Mouse (Mus musculus) megakaryocyte, embryonic 14.5 days (primary cell): ENCODE results near the gene Ankfn1.

ENCODE experiments used
- FLI1 ChIP-seq: IDR thresholded peaks from 2 replicates; pipeline ENCODE4 v1.6.1; 2012; ENCODE audit warnings: low read length, inconsistent platforms, mixed read lengths
- GATA1 ChIP-seq: IDR thresholded peaks from 3 replicates; pipeline ENCODE4 v1.6.1; 2012; ENCODE audit warnings: mixed read lengths, low read length, inconsistent platforms, borderline replicate concordance

DNA sequence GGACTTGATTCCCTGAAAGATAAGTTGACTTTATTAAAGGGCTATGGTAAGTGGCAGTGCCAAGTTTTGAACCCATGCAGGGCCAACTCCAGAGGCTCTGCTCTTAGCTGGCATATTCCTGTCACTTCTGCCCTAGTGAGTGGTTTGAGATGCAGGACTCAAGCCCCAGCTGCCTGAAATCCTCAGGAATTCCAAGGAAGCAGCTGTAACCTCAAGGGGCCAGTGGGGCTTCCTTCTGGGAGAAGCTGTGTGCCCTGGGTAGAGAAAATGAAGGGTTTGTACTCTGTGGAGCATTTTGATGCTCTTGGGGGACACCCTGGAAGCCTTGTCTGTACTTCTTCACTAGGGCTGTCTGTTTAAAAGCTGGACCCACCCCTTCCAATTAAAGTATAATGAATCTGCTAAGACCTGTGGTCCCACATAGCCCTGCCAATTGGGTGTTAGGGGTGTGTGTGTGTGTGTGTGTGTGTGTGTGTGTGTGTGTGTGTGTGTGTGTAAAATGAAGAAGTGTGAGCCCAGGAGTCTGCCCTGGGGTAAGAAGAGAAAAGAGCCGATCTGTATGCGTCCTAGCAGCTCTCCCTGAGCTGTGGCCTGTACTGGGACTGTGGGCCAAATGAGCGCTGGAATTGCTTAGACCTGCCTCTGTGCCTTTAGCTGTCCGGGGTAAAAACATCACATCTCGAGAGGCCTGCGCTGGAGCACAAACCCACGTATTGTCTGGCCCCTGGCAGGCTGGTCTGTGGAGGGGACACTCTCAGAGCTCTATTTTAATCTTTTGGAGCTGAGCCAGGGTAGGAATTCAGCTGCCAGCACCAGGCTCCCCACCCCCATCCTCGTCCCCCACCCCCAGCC is 395.4 kb downstream of the Ankfn1 start:
- no peak for TF ChIP-seq GATA1
- TF ChIP-seq FLI1 = no peak
